Mouse (Mus musculus) hindbrain, embryonic 16.5 days (tissue): ENCODE data around the gene Fignl2. TPM values are rescaled to one million over a fixed set of nuclear protein-coding genes. Genes with fewer than 3 reads are reported as not detected.

ENCODE experiments used
- ATAC-seq: fragments of 200-750 bp; cut with Nextera tagmentation; 2 replicates; pipeline ENCODE4 v1.8.0; 2017; ENCODE audit warnings: moderate TSS enrichment, moderate library complexity
- H3K27ac ChIP-seq: fragments of 300-500 bp; sonication (generic); 2 replicates; pipeline ENCODE4 v1.5.1; 2014; ENCODE audit warnings: low read depth, mild to moderate bottlenecking, control low read depth, low read length, moderate library complexity
- H3K27me3 ChIP-seq: fragments of 300-500 bp; sonication (generic); replicated peaks from 2 replicates; pipeline ENCODE4 v1.6.1; 2014; ENCODE audit warnings: low read length; ENCODE audit not compliant: control insufficient read depth, insufficient read depth
- H3K36me3 ChIP-seq: fragments of 300-500 bp; sonication (generic); 2 replicates; pipeline ENCODE4 v1.6.1; 2014; ENCODE audit warnings: mild to moderate bottlenecking, low read length, moderate library complexity, mixed read lengths; ENCODE audit not compliant: control insufficient read depth, insufficient read depth
- H3K4me1 ChIP-seq: fragments of 300-500 bp; sonication (generic); 2 replicates; pipeline ENCODE4 v1.6.1; 2014; ENCODE audit warnings: low read depth, low read length; ENCODE audit not compliant: control insufficient read depth, insufficient read depth
- H3K4me2 ChIP-seq: fragments of 300-500 bp; sonication (generic); 2 replicates; pipeline ENCODE4 v1.6.1; 2014; ENCODE audit warnings: mild to moderate bottlenecking, low read length, control low read depth, moderate library complexity
- H3K4me3 ChIP-seq: fragments of 300-500 bp; sonication (generic); 2 replicates; pipeline ENCODE4 v1.5.1; 2014; ENCODE audit warnings: mild to moderate bottlenecking, low read length, control low read depth, moderate library complexity
- H3K9ac ChIP-seq: fragments of 300-500 bp; sonication (generic); 2 replicates; pipeline ENCODE4 v1.6.1; 2014; ENCODE audit warnings: low read depth, mild to moderate bottlenecking, control low read depth, low read length, moderate library complexity
- H3K9me3 ChIP-seq: fragments of 300-500 bp; sonication (generic); 2 replicates; pipeline ENCODE4 v1.6.1; 2014; ENCODE audit warnings: mild to moderate bottlenecking, low read length, moderate library complexity; ENCODE audit not compliant: control insufficient read depth
- WGBS: fragments of 180-500 bp; shearing (Covaris S2); extraction: QIAGEN DNeasy Blood & Tissue Kit; methylation state at CpG from one replicate; pipeline ENCODE4 v1.1.7; 2014; 5-methylcytosine and 5-hydroxymethylcytosine counted together
- polyA plus RNA-seq: library from polyadenylated mRNA; unstranded; fragments of >200 nt; fragmentation: Nextera tagmentation; extraction: Ambion mirVana; gene quantifications from 2 replicates; pipeline ENCODE4 v1.2.1, GENCODE M21; 2015

Gene Fignl2
- polyA plus RNA-seq, 1 experiment from 2014 or later, result 0.09 TPM

DNA sequence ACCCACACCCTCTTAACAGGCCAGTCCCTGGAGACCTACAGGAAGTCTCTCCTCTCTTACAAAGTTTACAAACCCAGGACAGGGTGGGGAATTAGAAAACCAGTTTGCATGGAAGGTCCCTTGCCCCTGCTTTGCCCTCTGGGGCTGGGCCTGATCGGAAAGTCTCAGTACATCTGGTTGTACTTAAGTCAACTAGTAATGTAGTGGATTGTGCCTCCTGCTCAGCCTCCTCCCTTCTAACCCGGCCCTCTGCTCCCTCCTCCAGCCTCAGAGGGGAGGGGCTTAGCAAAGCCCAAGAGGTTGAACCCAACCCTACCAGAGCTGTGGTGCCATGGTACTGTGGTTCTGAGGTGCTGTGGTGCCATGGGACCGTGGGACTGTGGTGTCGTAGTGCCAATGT lies 3.9 kb upstream of the Fignl2 start:
- Histone ChIP-seq H3K27me3 (no peaks in the 10 kb centered on the region), H3K4me2 (no peak overlapping the region)
- 68% methylated on average over 4 of the region's 4 CpGs for WGBS

DNA sequence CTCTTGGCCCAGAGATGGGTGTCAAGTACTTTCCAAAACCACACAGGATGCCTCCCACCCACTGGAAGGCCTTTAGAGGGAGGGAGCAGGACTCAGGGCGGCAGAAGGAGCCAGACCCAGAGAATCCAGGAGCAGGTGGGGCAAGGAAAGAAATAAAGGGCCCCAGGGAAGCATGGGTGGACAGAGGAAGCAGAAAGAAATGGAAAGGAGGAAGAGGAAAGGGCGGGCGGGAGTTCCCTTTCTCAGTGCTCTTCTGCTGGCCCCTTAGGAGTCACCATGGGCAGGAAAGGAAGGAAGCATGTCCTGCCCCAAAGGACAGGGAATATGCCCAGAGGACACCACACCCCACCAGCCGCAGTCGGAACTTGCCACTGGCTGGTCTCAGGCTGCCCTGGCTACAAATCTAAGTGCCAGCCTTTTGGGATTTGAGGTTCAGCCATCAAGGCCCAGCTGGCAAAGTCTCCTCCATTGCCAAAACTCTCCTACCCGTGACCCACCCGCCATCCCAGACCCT lies 2.7 kb upstream of the Fignl2 start:
- no peak overlapping the region for H3K4me2 ChIP-seq
- no peak for ATAC-seq

More for the DNA sequence above, 3.9 kb upstream of the Fignl2 start:
- Histone ChIP-seq H3K4me1 (peaks cover 10% of the 10 kb centered on the region), H3K9ac (no peak overlapping the region), H3K4me3 (no peak overlapping the region), H3K36me3 (no peaks in the 10 kb centered on the region), H3K27ac (no peak overlapping the region), H3K9me3 (no peaks in the 10 kb centered on the region)
- no peak for ATAC-seq

DNA sequence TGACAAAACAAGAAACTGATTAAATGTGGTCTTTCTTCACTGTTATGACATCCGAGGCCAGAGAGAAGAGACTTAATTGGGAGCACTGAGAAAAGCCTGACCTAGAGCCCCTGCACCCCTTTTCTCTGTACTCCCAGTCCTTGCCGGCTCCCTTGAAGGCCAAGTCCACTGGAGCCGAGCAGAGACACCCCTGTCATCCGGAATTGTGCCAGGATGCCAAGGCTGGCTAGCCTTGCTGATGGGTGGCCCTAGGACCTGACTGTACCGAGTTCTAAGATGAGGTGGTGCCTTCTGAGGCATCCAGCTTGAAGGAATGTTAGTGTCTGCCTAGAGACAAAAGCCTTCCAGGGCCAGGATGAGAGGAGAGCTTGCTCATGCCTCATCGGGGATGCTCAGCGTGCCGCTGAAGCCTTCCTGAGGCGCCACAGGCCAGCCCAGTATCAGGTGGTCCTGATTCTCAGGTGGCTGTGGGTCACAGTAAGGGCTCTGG lies 1.7 kb upstream of the Fignl2 start:
- Histone ChIP-seq H3K9me3 (no peaks in the 10 kb centered on the region), H3K27me3 (no peaks in the 10 kb centered on the region), H3K4me2 (no peak overlapping the region), H3K4me1 (peaks cover 25% of the 10 kb centered on the region), H3K4me3 (no peak overlapping the region), H3K9ac (no peak overlapping the region), H3K27ac (no peak overlapping the region), H3K36me3 (no peaks in the 10 kb centered on the region)
- no peak for ATAC-seq
- WGBS, result 74% methylated on average over 9 of the region's 9 CpGs

More for the DNA sequence above, 2.7 kb upstream of the Fignl2 start:
- Histone ChIP-seq H3K4me1 (peaks cover 21% of the 10 kb centered on the region), H3K27ac (no peak overlapping the region), H3K4me3 (no peak overlapping the region), H3K36me3 (no peaks in the 10 kb centered on the region), H3K27me3 (no peaks in the 10 kb centered on the region), H3K9ac (no peak overlapping the region), H3K9me3 (no peaks in the 10 kb centered on the region)
- WGBS, result 69% methylated on average over 7 of the region's 7 CpGs

DNA sequence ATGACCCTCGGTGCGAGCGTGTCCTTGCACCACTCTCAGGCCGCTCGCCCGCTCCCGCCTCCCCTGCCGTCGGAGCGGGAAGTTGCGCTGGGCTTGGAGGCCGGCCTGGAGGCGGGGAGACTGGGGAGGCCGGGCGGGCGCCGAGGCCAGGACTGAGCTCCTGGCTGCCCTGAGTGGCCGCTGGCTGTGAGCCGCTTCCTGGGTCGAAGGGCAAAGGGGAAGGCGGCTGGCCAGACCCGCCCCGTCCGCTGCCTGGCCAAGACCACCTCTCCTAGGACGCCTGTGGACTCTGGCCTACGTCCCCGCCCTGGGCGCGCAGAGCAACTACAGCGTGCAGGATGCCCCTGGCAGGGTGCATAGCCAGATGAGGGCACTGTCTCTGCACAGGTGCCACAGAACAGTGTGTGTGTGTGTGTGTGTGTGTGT lies 377 bp upstream of the Fignl2 start:
- Histone ChIP-seq H3K36me3 (no peaks in the 10 kb centered on the region), H3K4me3 (peak overlapping the region; percentile 68), H3K27me3 (no peaks in the 10 kb centered on the region), H3K9ac (peak overlapping the region; percentile 82), H3K4me2 (peak overlapping the region; percentile 90), H3K27ac (peak overlapping the region; percentile 71; the same call in 1 of the 2 replicates), H3K4me1 (peaks cover 25% of the 10 kb centered on the region), H3K9me3 (no peaks in the 10 kb centered on the region)
- peak; percentile 66 for ATAC-seq
- WGBS, result under 1% methylated on average over 23 of the region's 30 CpGs

DNA sequence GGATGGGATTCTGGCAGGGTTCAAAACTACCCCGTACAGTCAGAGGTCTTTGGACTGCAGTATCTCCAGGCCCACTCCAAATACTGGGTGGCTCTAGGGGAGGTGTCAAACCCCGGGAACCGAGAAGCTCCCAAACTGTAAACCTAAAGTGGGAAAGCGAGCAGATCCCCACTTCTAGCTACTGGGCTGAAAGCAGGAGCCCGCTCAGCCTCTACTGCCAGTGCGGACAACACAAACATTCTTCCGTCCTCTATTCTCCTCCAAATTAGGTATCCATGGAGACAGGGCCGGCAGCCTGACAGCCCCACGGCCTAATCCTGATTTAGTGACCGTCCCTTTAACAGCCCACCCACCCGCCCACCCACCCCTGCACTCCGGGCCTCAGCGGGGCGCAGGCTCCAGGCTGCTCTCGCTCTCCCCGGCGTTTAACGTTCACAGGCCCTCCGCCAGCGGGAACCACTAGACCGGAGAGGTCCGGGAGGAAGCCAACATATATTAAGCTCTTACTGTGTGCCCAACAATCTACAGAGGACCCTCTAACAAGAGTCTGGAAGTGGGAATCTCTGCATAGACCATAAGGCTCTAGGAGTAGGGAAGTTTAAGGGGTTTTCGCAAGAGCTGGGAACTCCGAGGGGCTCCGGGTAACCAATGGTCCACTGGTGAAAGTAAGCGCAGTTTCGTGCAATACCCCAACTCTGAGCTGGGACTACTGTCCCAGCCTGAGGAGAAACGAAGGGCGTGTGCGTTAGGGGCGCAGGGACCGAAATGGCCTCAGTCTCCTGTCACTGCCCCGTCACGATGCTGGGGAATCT lies 1.2 kb downstream of the Fignl2 start:
- 1% methylated on average over 29 of the region's 34 CpGs for WGBS
- Histone ChIP-seq H3K27me3 (no peaks in the 10 kb centered on the region), H3K4me3 (peak overlapping the region; percentile 68), H3K9ac (peak overlapping the region; percentile 82), H3K4me2 (peak overlapping the region; percentile 90), H3K27ac (peak overlapping the region; percentile 71), H3K9me3 (no peaks in the 10 kb centered on the region), H3K4me1 (peaks cover 25% of the 10 kb centered on the region), H3K36me3 (no peaks in the 10 kb centered on the region)
- ATAC-seq, result peak; percentile 38

DNA sequence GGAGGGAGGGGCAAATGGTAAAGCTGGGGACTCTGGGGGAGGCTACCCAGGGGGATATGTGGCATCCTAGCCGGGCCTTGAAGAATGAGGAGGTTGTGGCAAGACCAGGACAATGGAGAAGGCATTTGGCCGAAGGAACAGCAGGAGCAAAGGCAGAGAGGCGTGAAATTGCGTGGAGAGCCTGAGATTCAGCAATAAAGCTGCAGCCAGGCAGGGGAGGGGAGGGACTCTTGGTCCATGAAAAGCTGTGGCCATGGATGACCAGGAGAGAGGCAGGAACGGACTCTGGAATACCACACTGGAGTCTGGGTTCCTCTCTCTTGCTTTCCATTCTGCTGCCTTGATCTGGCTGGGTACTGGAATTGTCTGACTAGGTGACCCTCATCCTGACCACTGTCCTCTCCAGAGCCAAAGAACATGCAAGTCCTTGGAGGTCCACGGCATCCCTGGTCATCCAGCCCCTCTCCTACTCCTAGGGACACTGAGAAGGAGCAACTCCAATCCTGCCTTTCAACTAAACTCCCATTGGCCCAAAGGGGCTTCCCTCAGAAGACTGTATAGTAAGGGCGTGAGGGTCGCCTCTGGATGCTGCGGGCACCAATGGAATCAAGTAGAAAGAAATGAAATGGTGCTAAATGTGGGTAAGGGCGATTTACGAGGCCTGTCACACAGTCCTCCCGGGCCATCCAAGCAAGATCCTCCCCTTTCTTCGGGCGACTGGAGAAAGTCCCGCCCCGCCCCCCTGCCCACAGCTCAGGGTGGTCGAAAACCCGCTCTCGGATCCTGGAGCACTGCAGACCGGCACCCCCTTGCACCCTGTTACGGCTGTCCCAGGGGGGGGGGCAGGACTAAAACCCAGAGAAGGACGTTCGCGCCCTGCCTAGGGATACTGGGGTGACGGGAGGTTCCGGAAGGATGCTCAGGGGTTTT lies 2.0 kb downstream of the Fignl2 start:
- peak overlapping the region; percentile 82 for H3K9ac ChIP-seq
- ATAC-seq, result peak; percentile 37
- WGBS, result 6% methylated on average over 26 of the region's 26 CpGs
- H3K36me3 ChIP-seq, result no peaks in the 10 kb centered on the region
- H3K27me3 ChIP-seq, result no peaks in the 10 kb centered on the region
- peak overlapping the region; percentile 90 for H3K4me2 ChIP-seq
- H3K9me3 ChIP-seq, result no peaks in the 10 kb centered on the region
- peak overlapping the region; percentile 71 for H3K27ac ChIP-seq
- peaks cover 25% of the 10 kb centered on the region for H3K4me1 ChIP-seq
- H3K4me3 ChIP-seq, result peak overlapping the region; percentile 68

DNA sequence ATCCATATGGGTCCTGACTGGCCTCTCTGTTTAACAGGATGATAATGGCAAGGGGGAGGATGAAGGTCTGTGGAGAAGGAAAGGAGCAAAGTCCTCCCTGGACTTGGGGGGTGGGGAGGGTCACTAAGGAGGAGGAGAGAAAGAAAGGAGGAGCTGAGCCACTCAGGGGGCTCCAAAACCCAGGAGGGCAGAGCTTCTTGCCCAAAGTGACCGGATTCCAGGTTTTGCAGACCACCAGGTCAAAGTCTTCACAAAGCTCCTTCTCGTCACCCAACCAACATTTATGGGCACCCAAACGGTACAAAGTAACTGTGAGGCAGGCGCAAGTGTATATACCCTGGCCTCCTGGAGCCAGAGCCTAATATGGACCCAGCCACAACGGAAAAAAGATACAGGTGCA lies 2.7 kb downstream of the Fignl2 start:
- Histone ChIP-seq H3K4me1 (peaks cover 26% of the 10 kb centered on the region), H3K9me3 (no peaks in the 10 kb centered on the region), H3K4me2 (peak overlapping the region; percentile 90), H3K27me3 (no peaks in the 10 kb centered on the region), H3K27ac (peak overlapping the region; percentile 31; the same call in 1 of the 2 replicates), H3K9ac (peak overlapping the region; percentile 82; the same call in 1 of the 2 replicates), H3K36me3 (no peaks in the 10 kb centered on the region), H3K4me3 (peak overlapping the region; percentile 68)
- no peak for ATAC-seq
- 20% methylated on average over 5 of the region's 5 CpGs for WGBS

DNA sequence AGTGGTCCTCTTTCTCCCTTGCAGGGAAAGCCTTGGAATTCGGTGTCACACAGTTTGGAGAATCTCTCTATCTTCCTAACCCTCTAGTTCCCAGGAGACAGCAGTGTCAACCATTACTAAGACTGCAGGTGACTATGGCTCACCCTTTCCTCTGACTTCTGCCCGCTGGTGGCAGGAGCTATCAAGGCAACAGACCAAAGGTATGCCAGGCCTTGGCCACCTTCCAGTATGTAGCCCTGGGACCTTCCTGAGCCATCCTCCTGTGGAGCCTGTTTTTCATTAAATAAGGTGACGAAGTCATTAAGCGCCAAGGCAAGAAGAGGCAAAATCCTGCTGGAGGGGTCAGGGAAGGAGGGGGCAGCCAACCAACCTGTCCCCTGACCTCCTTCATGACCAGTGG lies 3.2 kb downstream of the Fignl2 start:
- H3K4me3 ChIP-seq, result no peak overlapping the region
- 62% methylated on average over 4 of the region's 4 CpGs for whole genome bisulfite sequencing
- no peak for ATAC-seq
- H3K9ac ChIP-seq, result no peak overlapping the region
- no peaks in the 10 kb centered on the region for H3K9me3 ChIP-seq
- no peak overlapping the region for H3K27ac ChIP-seq
- no peaks in the 10 kb centered on the region for H3K36me3 ChIP-seq
- peaks cover 31% of the 10 kb centered on the region for H3K4me1 ChIP-seq
- H3K4me2 ChIP-seq, result no peak overlapping the region
- H3K27me3 ChIP-seq, result no peaks in the 10 kb centered on the region
